Mouse (Mus musculus) erythroblast, adult 5-6 weeks (primary cell): ENCODE results near the gene Cenpt. TPM values are rescaled to one million over a fixed set of nuclear protein-coding genes. Genes with fewer than 3 reads are reported as not detected.

Source experiments
- ATAC-seq: replicated peaks from 2 replicates; pipeline ENCODE4 v1.8.0; 2016; ENCODE audit warnings: moderate number of reproducible peaks, mild to moderate bottlenecking, moderate TSS enrichment, inconsistent platforms; ENCODE audit not compliant: poor library complexity, low FRiP score, severe bottlenecking
- total RNA-seq, 2 experiments: library from RNA; stranded (forward) in 1 of 2; stranded (reverse) in 1 of 2; fragments of 150-400 nt in 1 of 2; fragments of 200-764, 138-1000 nt in 1 of 2; gene quantifications; 2 replicates each; pipeline versions ENCODE4 v1.2.3 to v1.2.4; 2015 to 2017; ENCODE audit warnings: low replicate concordance in 2 of 2

Gene Cenpt
- total RNA-seq (2015; ENCODE audit: low replicate concordance) (13.1 and 15.9 TPM in 2 replicates), total RNA-seq (2017; ENCODE audit: low replicate concordance) (9.6 and 11.3 TPM in 2 replicates)

DNA sequence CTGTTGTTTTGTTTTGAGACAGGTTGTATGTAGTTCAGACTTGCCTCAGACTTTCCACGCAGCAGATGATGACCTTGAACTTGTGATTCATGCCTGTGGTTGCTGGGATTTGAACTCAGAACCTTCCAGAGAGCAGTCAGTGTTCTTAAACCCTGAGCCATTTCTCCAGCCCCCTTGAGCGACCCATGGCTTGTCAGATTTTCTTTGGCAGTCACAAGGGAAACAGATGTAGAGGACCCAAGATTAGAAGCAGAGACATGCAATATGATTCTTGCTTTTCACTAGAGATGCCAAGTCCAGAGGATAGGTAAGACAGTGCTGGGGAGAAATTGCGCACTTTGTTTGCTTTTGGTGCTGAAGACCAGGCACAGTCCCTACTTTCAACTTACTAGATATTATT, at the start of gene Cenpt:
Gene Cenpt (minus strand): TSS at position 101 of the 400 bp plus-strand sequence.
- no peak for ATAC-seq

DNA sequence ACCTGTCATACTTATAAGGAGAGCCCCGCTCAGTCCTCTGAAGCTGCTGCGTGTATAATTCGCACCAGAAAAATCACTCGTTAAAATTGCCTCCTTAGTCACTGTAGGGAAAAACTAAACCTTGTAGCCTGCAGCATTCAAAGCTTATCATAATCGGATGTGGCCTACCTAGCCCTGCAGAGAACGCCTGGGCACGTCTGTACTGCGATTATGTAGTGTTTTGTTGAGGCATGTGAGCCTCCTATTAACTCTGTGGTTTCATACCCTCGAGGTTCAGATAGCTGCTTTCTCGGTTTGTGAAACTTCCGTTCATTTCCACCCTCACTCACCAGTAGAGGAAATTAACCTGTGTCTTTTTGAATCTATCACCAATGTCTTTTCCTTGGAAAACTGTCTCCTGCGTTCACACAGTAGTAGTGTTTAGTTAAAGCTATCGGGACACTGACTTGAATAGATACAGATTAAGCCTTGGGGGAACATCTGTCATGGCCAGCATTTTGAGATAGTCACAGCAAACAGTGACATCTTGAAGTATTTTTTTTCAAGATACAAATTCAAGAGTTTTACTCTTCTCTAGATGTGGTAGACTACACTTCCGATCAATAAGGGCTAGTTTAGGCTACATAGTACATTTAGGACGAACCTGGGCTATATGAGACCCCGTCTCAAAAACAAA, 48.0 kb upstream of the Cenpt start:
- ATAC-seq: peak; percentile 62

DNA sequence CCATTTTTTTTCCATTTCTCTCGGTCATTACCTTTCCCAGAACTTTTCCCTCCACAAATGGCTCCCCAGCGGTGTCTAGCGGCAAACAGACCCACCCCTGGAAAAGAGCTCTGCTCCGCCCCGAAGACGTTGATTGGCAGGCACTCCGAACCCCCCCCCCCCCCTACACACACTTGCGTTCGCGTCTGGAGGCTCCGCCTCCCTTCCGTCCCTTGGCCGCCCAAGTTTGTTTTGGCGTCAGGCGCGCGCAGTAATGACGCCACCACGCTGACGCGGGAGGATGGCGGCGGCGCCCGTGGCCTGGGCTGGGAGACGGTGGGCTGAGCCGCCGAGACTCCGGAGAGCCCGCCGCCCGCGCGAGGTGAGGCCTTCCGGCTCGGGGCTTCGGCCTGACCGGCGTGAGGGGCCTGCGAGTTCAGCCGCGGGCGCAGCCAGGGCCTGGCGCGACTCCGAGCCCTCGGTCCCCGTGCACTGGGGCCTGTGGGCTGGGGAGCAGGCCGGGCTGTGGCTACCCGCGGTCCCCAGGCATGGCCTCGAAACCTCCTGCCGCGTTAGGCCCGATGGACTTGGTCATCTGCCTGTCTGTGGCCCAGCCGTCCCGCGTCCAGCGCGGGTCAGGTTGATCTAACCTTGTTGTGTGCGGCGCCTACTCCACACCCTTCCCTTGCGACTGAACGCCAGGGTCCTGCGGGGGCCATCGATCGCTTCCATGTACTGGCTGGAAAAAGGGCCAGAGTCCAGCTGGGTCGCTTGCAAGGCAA, 47.3 kb upstream of the Cenpt start, which contains the start of gene Pskh1:
Gene Pskh1 (plus strand): TSS at position 262 of the 761 bp plus-strand sequence.
- peak; percentile 93 for ATAC-seq

- ATAC-seq: no peak
Measured at GRCm38 (mm10) chr8:105897801-105898480, 44.9 kb upstream of the Cenpt start.

DNA sequence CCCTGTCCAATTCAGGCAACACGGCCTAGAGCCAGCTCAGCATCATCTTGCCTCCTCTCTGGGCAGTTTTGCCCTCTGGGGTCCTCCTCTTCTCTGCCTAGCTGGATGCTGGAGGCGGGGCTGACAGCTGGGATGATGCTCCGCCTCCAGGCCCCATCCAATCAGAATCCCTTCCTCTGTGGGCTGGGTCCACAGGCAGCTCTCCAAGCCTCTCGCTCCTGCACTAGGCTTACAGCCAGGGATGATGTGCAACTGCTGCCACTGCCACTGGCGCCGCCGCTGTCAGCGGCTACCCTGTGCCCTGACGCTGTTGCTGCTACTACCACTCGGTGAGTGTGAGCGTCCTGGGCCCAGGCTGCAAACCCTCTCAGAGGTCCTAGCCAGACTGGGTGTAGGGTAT, 40.3 kb upstream of the Cenpt start, which contains the start of gene Nrn1l:
Gene Nrn1l (plus strand): TSS at position 229 of the 400 bp plus-strand sequence.
- peak; percentile 43; the same call in 1 of the 2 replicates for ATAC-seq

GRCm38 (mm10) chr8:105892432-105892831, 39.4 kb upstream of the Cenpt start:
- ATAC-seq: no peak; the same call in 1 of the 2 replicates

DNA sequence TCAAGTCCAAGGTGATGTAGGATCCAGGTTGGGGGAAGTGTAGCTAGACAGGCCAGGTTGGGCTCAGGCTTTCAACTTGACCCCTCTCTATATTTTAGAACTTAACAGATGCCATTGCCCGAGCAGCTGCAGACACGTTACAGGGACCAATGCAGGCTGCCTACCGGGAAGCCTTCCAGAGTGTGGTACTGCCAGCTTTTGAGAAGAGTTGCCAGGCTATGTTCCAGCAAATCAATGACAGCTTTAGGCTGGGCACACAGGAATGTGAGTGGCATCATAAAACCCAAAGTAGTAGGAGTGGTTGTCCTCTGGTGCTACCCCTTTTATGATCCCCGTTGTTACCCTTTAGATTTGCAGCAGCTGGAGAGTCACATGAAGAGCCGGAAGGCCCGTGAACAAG, 37.8 kb upstream of the Cenpt start:
- no peak for ATAC-seq

- ATAC-seq: no peak
Measured at GRCm38 (mm10) chr8:105889756-105890465, 36.8 kb upstream of the Cenpt start.

DNA sequence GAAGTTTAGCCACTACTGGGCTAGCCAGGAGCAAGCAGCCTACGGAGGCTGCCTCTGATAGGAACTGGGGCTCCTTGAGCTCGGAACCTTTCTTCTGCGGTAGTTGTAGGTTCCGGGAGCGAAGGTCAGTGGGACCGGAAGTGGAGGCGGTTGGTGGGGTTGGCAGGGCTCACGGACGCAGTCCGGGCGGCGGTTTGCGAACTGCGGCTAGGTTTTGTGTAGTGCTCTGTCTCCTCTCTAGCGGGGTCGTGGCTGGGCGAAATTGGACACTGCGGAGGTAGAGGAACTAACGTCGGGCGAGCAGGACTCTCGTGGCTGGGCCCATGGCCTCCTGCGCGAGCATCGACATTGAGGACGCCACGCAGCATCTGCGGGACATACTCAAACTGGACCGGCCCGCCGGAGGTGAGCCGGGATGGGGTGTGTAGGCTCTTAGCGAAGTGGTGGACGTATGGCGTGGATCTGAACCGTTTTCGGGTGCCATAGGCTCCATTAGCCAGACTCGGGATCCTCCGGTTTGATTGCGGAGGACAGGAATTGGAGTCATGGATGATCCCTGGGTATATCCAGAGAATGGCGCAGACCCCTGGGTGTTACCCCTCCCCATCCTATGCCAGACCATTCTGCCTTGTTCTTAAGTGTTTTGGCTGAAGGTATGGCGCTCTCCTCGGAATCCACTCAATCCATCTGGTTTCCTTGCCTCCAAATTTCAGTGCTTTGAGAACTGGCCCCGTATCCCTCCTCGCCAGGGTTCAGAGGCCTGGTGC, 27.9 kb upstream of the Cenpt start, which contains the start of gene Edc4:
Gene Edc4 (plus strand): TSS at position 128 of the 767 bp plus-strand sequence.
- peak; percentile 92 for ATAC-seq

- no peak for ATAC-seq
Measured at GRCm38 (mm10) chr8:105874301-105874700, 21.2 kb upstream of the Cenpt start.

GRCm38 (mm10) chr8:105866364-105867029, 13.4 kb upstream of the Cenpt start:
- no peak for ATAC-seq

DNA sequence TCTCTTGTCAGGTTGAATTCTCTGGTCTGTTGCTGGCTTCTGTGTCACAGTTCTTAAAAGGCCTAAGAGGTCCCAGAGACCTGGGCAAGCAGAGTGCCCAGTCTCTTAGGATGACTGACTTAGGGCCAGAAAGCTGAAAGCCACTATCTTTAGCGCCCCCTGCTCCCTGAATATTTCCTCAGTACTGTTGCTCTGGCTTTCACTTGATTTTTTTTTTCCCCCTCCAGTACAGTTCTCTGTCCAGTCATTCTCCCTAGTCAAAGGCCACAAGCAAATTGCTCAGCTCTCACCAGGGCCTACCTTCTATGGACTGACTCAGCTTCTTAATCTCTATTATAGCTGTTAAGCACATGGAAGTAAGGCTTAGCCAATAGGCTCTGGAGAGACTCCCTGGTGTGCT, 8.9 kb upstream of the Cenpt start:
- 0 out of 2 replicates have a peak, but pooled peaks have one; percentile 7 for ATAC-seq

DNA sequence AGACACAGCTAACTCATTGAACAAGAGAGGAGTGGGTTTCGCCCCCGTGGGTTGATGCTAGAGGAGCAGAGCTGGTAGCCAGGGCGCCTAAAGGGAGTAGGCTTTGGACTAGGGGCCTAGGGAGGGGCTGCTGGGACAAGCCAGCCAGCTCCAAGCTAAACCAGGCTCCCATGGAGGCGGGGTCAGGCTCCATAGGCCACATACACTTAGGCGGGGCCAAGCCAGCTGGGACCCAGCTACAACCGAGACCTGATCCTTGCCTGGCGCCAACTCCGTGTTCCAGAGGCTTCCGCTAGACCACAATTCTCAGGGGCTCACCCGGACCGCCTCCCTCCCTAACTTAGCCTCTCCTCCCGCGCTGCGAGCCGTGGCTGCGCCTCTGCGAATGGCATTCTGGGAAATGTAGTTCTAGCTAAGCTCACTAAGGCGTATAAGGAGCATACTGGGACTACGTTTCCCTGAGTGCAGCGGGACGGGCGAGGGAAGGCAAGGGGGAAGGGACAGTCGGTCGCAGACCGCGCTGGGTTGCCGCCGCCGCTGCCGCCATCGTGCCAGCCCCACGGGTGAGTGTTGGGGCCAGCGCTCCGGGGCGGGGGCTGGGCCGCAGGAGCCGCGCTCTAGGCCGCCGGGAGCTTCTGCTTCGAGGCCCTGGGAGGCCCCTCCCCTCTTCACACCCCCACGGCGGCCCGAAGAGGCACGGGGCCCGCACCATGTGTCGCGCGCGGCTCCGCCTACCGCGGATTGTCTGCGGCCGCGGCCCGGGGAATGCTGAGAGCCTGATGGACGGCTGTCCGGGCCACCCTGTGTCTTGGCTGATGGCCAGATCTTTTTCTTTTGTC, 7.3 kb upstream of the Cenpt start, which contains the start of gene Nutf2:
Gene Nutf2 (plus strand): TSS at position 438 of the 839 bp plus-strand sequence.
- ATAC-seq: peak; percentile 83

GRCm38 (mm10) chr8:105859314-105859713, 6.2 kb upstream of the Cenpt start:
- peak; percentile 18; the same call in 1 of the 2 replicates for ATAC-seq

DNA sequence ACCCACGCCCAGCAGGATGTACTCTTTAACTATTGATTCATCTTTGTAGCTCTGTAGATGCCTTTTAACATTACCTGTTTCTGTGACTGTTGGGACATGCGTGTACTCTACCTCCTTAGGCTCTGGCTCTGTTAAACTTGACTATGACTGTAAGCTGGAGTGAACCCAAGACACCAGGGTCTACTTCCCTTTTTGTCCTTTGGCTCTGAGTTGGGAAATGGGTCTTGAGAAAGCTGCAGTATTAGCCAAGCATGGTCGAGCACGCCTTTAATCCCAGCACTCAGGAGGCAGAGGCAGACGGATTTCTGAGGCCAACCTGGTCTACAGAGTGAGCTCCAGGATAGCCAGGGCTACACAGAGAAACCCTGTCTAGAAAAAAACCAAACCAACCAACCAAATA, 5.4 kb upstream of the Cenpt start:
- ATAC-seq: no peak

- ATAC-seq: no peak
Measured at GRCm38 (mm10) chr8:105856168-105856835, 3.2 kb upstream of the Cenpt start.
